Mouse (Mus musculus) yolk sac, embryonic 10.5 days (tissue): ENCODE measurements around the gene Olfr109.

Experiments used
- DNase-seq: peaks from one replicate; pipeline ENCODE4 v3.0.0-alpha.2; 2017; ENCODE audit warnings: low spot score

Gene Olfr109

DNA sequence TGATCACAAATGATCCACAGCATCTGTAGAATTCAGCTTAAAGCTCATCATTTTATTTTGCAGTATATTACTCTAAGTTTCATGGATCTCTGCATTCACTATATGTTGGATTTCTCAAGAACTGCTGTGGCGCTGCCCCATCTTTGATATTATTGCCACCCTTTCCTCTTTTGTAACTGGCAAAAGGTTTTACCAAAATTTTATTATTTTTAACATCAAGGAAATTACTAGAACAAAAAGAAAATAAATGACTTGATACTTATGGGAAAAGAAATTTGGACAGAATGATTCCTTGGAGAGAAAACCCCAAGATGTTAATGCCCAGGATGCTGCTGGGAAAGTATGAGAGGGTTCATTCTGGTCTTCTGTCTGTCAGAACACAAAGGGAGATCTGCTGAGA, at the start of gene Olfr109:
Olfr109 (plus strand) TSS at position 301 of the 400 bp plus-strand sequence.
- DNase-seq, result no peak

- no peak for DNase-seq
Measured at GRCm38 (mm10) chr17:37413380-37413779, 45.3 kb upstream of the Olfr109 start.

DNA sequence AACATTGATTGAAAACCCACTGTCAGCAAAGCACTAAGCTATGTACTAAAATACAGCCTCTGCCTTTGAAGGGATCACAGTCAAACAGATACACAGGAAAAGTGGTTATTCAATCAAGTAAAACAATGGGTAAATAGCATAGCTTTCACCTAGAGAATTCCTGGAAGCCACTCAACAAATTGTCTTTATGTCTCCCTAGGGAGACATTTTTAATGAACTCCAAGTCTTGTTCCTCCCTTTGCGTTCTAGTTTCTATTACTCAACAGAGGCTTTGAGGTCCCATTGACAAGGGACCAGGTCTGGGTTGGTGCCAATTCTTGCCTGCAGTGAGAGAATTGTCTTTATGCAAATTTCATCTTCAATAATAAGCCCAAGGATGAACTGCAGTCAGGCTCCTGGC, 13.5 kb upstream of the Olfr109 start, which contains the start of gene Olfr108:
Olfr108 (plus strand) TSS at position 301 of the 400 bp plus-strand sequence.
- DNase-seq, result no peak

GRCm38 (mm10) chr17:37483452-37483851, 24.7 kb downstream of the Olfr109 start, which contains the start of gene H2-M2:
TSS of gene H2-M2 (minus strand) at chr17:37483552.
- no peak for DNase-seq

- no peak for DNase-seq
Measured at GRCm38 (mm10) chr17:37491930-37492518, 33.3 kb downstream of the Olfr109 start, which contains the start of gene Olfr110. TSS of gene Olfr110 (plus strand) at chr17:37492468.

GRCm38 (mm10) chr17:37507730-37508129, 49.0 kb downstream of the Olfr109 start, which contains the start of gene Olfr111:
TSS of gene Olfr111 (plus strand) at chr17:37508030.
- DNase-seq, result no peak
